Mouse (Mus musculus) heart, adult 10 weeks (tissue): ENCODE measurements around the gene Gm36864. TPM values are rescaled to one million over a fixed set of nuclear protein-coding genes. Genes with fewer than 3 reads are reported as not detected.

Experiments used
- polyA plus RNA-seq: library from polyadenylated mRNA; stranded (reverse); fragments of 350-450 nt; fragmentation: Illumina TruSeq; extraction: RNeasy Lipid Tissue Mini Kit (QIAGEN cat#74804); gene quantifications from one replicate; pipeline ENCODE4 v1.2.3, GENCODE M21; 2014; ENCODE audit warnings: low read depth, low replicate concordance

The Gm36864 gene
- not detected for polyA plus RNA-seq

DNA sequence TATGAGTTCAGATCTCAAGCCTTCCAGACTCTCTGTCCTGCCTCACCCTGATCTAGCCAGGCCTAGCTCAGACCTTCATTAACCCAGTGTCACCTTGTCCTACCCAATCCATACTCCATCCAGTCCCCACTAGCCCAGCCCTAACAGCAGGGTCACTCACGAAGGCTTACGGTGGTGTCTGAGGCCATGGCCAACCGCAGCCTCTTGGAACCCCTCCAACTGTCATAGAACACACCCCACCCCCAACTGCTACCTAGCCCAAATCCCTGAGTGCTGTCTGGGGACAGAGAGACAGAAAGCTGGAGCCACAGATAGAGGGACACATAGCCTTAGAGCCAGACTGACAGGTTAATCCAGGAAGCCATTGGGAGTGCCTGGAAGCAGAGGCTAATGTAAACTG lies at the start of gene Gm36864:
Gm36864 (plus strand) TSS at position 269 of the 400 bp plus-strand sequence.

DNA sequence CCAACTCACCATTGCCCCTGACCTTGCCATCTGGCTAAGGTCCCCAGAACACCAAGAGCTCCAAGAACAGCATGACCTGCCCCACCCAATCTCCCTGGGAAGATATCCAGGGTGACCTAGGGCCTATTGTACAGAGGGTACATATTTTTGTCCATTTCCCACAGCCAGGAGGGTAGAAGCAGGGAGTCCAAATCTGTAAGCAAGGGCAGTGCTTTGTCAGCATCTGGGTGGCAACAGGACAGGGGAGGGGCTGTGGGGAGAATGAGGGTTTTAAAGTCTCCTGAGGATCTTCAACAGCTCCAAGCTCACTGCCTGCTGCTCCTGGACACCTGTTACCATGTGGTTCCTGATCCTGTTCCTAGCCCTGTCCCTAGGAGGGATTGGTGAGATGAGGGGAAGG lies 48.0 kb upstream of the Gm36864 start, which contains the start of gene Klk1b24:
Klk1b24 (plus strand) TSS at position 301 of the 400 bp plus-strand sequence.

DNA sequence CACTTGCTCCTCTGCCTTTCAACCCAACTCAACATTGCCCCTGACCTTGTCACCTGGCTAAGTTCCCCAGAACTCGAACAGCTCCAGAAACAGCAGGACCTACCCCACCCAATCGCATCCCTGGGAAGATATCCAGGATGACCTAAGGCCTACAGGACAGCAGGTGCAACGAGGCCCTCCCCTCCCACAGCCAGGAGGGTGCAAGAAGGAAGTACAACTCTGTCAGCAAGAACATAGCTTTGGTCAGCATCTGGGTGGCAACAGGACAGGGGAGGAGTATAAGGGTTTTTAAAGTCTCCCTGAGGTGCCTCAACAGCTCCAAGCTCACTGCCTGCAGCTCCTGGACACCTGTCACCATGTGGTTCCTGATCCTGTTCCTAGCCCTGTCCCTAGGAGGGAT lies 38.1 kb upstream of the Gm36864 start, which contains the start of gene Klk1b3:
Klk1b3 (plus strand) TSS at position 301 of the 400 bp plus-strand sequence.

DNA sequence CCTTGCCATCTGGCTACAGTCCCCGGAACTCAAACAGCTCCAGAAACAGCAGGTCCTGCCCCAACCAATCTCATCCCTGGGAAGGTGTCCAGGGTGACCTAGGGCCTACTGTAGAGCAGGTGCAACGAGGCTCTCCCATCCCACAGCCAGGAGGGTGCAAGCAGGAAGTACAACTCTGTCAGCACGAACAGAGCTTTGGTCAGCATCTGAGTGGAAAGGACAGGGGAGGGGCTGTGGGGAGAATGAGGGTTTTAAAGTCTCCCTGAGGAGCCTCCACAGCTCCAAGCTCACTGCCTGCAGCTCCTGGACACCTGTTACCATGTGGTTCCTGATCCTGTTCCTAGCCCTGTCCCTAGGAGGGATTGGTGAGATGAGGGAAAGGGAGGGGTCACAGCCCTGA lies 28.8 kb upstream of the Gm36864 start, which contains the start of gene Klk1b4:
Klk1b4 (plus strand) TSS at position 301 of the 400 bp plus-strand sequence.

DNA sequence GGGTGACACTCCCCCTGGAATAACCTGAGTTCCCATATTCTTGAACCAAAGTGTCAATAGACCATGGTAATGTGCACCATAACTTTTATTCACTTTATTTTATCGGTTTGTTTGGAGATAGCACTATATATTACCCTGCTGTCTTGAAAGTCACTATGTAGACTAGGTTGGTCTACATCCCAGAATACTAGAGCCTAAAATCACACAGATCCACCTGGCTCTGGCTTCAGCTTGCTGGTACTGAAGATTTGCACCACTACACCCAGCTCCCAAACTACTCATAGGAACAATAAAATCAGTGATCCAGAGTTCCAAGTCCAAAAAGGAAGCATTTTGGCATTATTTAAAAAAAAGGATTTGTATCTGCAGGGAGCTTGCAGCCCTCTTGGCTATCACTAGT lies 20.3 kb upstream of the Gm36864 start, which contains the start of gene Klk1b5:
Klk1b5 (plus strand) TSS at position 301 of the 400 bp plus-strand sequence.

DNA sequence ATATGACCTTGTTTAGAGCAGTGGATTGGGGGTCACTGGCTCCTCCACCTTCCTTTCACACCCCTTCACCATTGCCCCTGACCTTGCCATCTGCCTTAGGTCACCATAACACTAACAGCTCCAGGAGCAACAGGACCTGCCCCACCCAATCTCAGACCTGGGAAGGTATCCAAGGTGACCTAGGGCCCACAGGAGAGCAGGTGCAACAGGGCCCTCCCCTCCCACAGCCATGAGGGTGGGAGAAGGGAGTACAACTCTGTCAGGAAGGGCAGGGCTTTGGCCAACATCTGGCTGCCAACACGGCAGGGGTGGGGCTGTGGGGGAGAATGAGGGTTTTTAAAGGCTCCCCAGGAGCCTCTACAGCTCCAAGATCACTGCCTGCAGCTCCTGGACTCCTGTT lies 10.9 kb upstream of the Gm36864 start, which contains the start of gene Klk1:
Klk1 (plus strand) TSS at position 285 of the 400 bp plus-strand sequence.

DNA sequence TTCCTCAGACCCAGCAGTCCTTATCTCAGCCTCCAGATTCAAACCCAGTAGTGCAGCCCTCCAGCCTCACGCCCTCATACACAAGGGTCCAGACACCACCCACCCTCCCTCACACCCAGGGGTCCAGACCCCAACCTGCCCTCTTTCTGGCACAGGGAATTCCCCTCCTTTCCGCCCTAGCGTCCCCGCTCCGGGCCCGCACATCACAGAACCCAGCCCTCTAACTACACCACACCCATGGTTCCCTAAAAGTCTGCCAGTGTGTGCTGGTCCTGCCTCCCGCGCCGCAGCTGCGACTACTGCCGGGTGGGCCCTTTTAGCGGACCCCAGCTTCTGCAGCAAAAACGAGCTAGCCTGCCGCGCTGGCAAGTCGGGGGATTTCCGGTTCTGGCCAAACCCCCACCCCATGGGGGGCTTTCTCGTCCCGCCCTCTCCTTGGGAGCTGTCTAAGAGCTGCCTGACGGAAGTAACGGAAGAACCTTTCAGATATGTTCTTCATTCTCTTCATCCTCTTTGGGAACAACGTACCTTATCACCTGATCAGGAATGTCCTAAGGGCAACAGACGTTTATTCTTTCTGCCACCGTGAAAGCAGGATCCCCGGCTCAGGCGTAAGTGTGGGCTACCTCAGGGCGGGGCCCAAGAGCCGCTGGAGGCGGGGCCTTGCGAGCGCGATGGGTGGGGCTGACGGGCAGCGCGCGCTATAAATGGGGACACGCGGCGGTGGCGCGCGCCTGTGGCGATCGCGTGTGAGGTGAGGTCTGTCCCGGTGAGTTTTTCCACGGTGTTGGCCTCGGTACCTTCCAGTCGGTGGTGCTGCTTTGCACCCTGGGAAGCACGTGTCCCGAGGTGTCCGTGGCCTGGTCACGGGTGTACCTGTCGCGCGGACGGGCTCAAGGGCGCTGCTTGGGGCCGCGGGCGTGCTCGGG lies 10.3 kb downstream of the Gm36864 start, which contains the start of the genes 1700028J19Rik and 2410002F23Rik:
1700028J19Rik (minus strand) TSS at position 641 of the 929 bp plus-strand sequence.
2410002F23Rik (plus strand) TSS at position 668 of the 929 bp plus-strand sequence.

DNA sequence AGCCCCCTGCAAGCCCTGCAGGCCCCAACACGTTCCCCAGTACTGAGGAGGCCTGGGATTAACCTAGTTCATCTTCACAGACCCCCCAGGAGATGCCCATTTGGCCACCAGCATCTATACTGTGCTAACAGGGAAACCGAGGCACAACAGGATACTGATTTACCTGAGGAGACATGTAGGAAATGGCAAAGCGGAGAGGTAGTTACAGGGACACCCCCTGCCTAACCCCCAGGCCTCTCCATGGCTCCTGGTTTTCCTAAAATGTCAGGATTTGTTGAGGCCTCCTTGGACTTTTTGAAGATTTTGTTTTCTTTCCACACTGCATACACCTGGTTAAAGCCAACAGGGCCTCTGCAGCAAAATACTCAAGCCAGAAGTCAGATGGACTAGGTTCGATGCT lies 21.3 kb downstream of the Gm36864 start, which contains the start of gene Acp4:
Acp4 (minus strand) TSS at position 101 of the 400 bp plus-strand sequence.

DNA sequence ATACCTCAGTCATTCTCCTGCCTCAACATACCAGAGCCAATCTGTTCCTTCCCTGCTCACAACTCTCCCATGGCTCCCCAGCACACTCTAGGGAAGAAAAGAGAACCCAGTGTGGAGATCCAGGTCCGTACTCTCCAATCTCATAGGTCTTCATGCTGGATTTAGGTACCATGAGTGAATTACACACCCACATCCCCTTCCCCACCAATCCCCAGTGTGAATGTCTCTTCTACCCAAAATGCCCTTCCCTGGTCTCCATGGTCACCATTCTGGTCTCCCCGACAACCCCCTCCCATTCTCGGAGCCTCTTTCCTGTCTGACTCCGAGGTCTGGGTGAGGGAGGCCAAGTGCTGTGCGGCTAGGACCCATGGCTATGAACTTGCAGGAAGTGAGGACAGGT lies 25.2 kb downstream of the Gm36864 start, which contains the start of gene Gm15517:
Gm15517 (plus strand) TSS at position 301 of the 400 bp plus-strand sequence.

Other genes with a start within 250 kb of the Gm36864 start
- not detected for gene Klk1b11, start 240.3 kb upstream of the Gm36864 start, polyA plus RNA-seq
- 0.45 TPM for gene Klk1b26, start 224.0 kb upstream of the Gm36864 start, polyA plus RNA-seq
- not detected for gene Klk1b27, start 183.9 kb upstream of the Gm36864 start, polyA plus RNA-seq
- gene Klk1b21, start 133.8 kb upstream of the Gm36864 start, polyA plus RNA-seq: not detected
- not detected for gene Klk1b22, start 123.5 kb upstream of the Gm36864 start, polyA plus RNA-seq
- gene Klk1b16, start 99.4 kb upstream of the Gm36864 start, polyA plus RNA-seq: not detected
- gene Klk1b24, start 47.9 kb upstream of the Gm36864 start, polyA plus RNA-seq: not detected
- not detected for gene Klk1b3, start 38.0 kb upstream of the Gm36864 start, polyA plus RNA-seq
- gene Klk1b4, start 28.7 kb upstream of the Gm36864 start, polyA plus RNA-seq: not detected
- not detected for gene Klk1b5, start 20.2 kb upstream of the Gm36864 start, polyA plus RNA-seq
- not detected for gene Klk1, start 10.8 kb upstream of the Gm36864 start, polyA plus RNA-seq
- gene 1700028J19Rik, start 10.5 kb downstream of the Gm36864 start, polyA plus RNA-seq: 0.68 TPM
- 18.5 TPM for gene 2410002F23Rik, start 10.5 kb downstream of the Gm36864 start, polyA plus RNA-seq
- not detected for gene Acp4, start 21.2 kb downstream of the Gm36864 start, polyA plus RNA-seq
- not detected for gene Gm15517, start 25.3 kb downstream of the Gm36864 start, polyA plus RNA-seq
- 1.3 TPM for gene Clec11a, start 70.7 kb downstream of the Gm36864 start, polyA plus RNA-seq
- gene Shank1, start 74.1 kb downstream of the Gm36864 start, polyA plus RNA-seq: 1.0 TPM
- gene Syt3, start 147.9 kb downstream of the Gm36864 start, polyA plus RNA-seq: 2.6 TPM
- not detected for gene 1700008O03Rik, start 149.6 kb downstream of the Gm36864 start, polyA plus RNA-seq
- gene Lrrc4b, start 192.8 kb downstream of the Gm36864 start, polyA plus RNA-seq: 11.4 TPM
- gene Aspdh, start 229.2 kb downstream of the Gm36864 start, polyA plus RNA-seq: 0.73 TPM
- gene Josd2, start 231.8 kb downstream of the Gm36864 start, polyA plus RNA-seq: 151 TPM